Mouse (Mus musculus): ENCODE data around the gene Robo2.

- TF ChIP-seq CTCF (IDR thresholded peaks at IDR 0.05; ENCODE audit: control insufficient read depth, insufficient read depth, insufficient read length) (no peak), USF1 (IDR thresholded peaks at IDR 0.05; ENCODE audit: low read depth) (no peak), CEBPB (IDR thresholded peaks at IDR 0.05; ENCODE audit: low read depth) (no peak)
These were observed 383.8 kb downstream of the Robo2 start for GRCm38 (mm10) chr16:74027822-74028221.
